Mouse (Mus musculus) C2C12 (cell line): ENCODE measurements around the gene Dlgap1. TPM values are rescaled to one million over a fixed set of nuclear protein-coding genes. Genes with fewer than 3 reads are reported as not detected.

Source experiments
- H3K27me3 ChIP-seq: one replicate; pipeline ENCODE4 v1.6.1; 2011; ENCODE audit not compliant: control insufficient read depth, insufficient read depth, insufficient read length
- H3K36me3 ChIP-seq: one replicate; pipeline ENCODE4 v1.6.1; 2011; ENCODE audit not compliant: control insufficient read depth, insufficient read depth
- H3K4me3 ChIP-seq: one replicate; pipeline ENCODE4 v1.5.1; 2011; ENCODE audit warnings: mild to moderate bottlenecking, control low read depth; ENCODE audit not compliant: poor library complexity, insufficient read depth, severe bottlenecking
- H3K79me2 ChIP-seq: one replicate; pipeline ENCODE4 v1.6.1; 2011; ENCODE audit not compliant: control insufficient read depth, insufficient read depth
- H3K79me3 ChIP-seq: one replicate; pipeline ENCODE4 v1.6.1; 2011; ENCODE audit warnings: low read depth, control low read depth
- H3ac ChIP-seq: one replicate; pipeline ENCODE3; 2011; ENCODE audit warnings: low read depth; ENCODE audit not compliant: control insufficient read depth, insufficient read length
- CEBPB ChIP-seq: IDR thresholded peaks from one replicate; pipeline ENCODE4 v1.6.1; 2011; ENCODE audit warnings: low read depth, mild to moderate bottlenecking, control low read depth, moderate library complexity
- CTCF ChIP-seq: IDR thresholded peaks from one replicate; pipeline ENCODE4 v1.5.1; 2011; ENCODE audit not compliant: control insufficient read depth, insufficient read depth, insufficient read length
- FOSL1 ChIP-seq: IDR thresholded peaks from one replicate; pipeline ENCODE4 v1.8.0; 2011; ENCODE audit warnings: mild to moderate bottlenecking, low read length; ENCODE audit not compliant: poor library complexity, insufficient read depth, severe bottlenecking
- MAX ChIP-seq: IDR thresholded peaks from one replicate; pipeline ENCODE4 v1.6.1; 2011; ENCODE audit warnings: mild to moderate bottlenecking, control low read depth
- MYOD1 ChIP-seq: IDR thresholded peaks from one replicate; pipeline ENCODE4 v1.6.1; 2011; ENCODE audit warnings: low read depth; ENCODE audit not compliant: control insufficient read depth, insufficient read length
- MYOG ChIP-seq: IDR thresholded peaks from one replicate; pipeline ENCODE4 v1.6.1; 2011; ENCODE audit not compliant: control insufficient read depth, insufficient read length; ENCODE audit errors: extremely low read depth
- USF1 ChIP-seq: IDR thresholded peaks from one replicate; pipeline ENCODE4 v1.6.1; 2011; ENCODE audit warnings: low read depth, mild to moderate bottlenecking, control low read depth, moderate library complexity
- polyA plus RNA-seq: library from polyadenylated mRNA; unstranded; fragments of >200 nt; fragmentation: generic; extraction: Trizol; gene quantifications from one replicate; pipeline ENCODE4 v1.2.1, GENCODE M21; 2012; ENCODE audit warnings: missing spikeins

Dlgap1 gene
- polyA plus RNA-seq, 1 experiment = 0.22 TPM

DNA sequence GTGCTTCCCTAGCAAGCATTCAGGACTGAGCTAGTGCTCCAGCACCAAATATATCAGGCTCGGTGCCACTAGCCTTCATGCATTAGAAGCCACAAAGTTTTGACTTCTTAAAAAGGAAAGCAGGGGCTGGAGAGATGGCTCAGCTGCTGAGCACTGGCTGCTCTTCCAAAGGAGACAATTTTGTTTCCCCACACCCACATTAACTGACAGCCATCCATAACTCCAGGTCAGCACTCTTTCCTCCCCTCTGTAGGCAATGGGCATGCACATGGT lies 828.8 kb downstream of the Dlgap1 start:
- H3K79me2 ChIP-seq = no peaks in the 10 kb centered on the region
- no peak overlapping the region for H3ac ChIP-seq
- no peaks in the 10 kb centered on the region for H3K79me3 ChIP-seq
- H3K36me3 ChIP-seq = no peaks in the 10 kb centered on the region
- no peak overlapping the region for H3K4me3 ChIP-seq
- TF ChIP-seq FOSL1 (no peak), MYOG (no peak), MYOD1 (no peak), CTCF (no peak), CEBPB (no peak), USF1 (no peak), MAX (no peak)
- H3K27me3 ChIP-seq = no peaks in the 10 kb centered on the region

- no peaks in the 10 kb centered on the region for H3K27me3 ChIP-seq
- H3K79me2 ChIP-seq = no peaks in the 10 kb centered on the region
- H3K4me3 ChIP-seq = no peak overlapping the region
- no peaks in the 10 kb centered on the region for H3K36me3 ChIP-seq
- H3ac ChIP-seq = no peak overlapping the region
- TF ChIP-seq CEBPB = no peak
- TF ChIP-seq MYOG = no peak
- TF ChIP-seq FOSL1 = no peak
- no peak for TF ChIP-seq CTCF
- H3K79me3 ChIP-seq = no peaks in the 10 kb centered on the region
These were observed 830.4 kb downstream of the Dlgap1 start for GRCm38 (mm10) chr17:70799266-70799665.

DNA sequence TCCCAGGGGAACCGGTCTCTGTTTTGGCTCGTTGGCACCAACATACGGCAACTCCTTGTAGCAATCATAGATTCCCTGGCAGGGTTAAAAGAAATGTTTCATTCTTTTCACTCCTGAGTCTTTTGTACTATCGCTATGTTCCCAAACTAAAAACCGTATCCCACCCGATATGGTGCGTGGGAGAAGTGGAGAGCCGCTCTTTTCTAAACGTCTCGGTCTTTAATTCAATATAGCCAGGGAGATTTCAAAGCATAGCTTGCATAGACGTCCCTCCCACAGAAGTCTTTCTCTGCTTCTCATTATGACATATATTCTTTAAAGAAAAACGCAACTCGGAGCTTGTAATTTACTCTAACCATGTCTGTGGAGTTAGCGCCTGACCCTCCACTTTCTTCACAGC lies 833.1 kb downstream of the Dlgap1 start:
- H3K36me3 ChIP-seq = no peaks in the 10 kb centered on the region

DNA sequence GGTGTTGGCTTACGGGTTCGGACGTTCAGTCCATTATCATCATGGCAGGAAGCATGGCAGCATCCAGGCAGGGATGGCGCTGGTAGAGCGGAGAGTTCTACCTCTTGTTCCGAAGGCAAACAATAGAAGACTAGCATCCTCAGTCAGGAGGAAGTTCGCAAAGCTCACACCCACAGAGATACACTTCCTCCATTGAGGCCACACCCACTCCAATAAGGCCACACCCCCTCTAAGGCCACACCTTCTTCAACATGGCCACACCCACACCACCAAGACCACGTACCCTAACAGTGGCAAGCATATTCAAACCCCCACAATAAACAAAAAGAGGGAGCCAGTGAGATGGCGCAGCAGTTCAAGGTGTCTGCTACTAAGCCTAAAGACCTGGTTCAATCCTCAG lies 837.0 kb downstream of the Dlgap1 start:
- TF ChIP-seq FOSL1 = no peak
- TF ChIP-seq MYOD1 = no peak
- TF ChIP-seq MAX = no peak
- TF ChIP-seq USF1 = no peak
- TF ChIP-seq MYOG = no peak
- no peak for TF ChIP-seq CEBPB
- no peak for TF ChIP-seq CTCF
- H3K4me3 ChIP-seq = no peak overlapping the region
- H3K27me3 ChIP-seq = no peaks in the 10 kb centered on the region
- H3K79me3 ChIP-seq = no peaks in the 10 kb centered on the region
- no peak overlapping the region for H3ac ChIP-seq
- H3K79me2 ChIP-seq = no peaks in the 10 kb centered on the region
- no peaks in the 10 kb centered on the region for H3K36me3 ChIP-seq

More for the DNA sequence above, 833.1 kb downstream of the Dlgap1 start:
- TF ChIP-seq CEBPB (no peak), FOSL1 (no peak)
- Histone ChIP-seq H3K27me3 (no peaks in the 10 kb centered on the region), H3K4me3 (no peak overlapping the region), H3ac (no peak overlapping the region), H3K79me3 (no peaks in the 10 kb centered on the region), H3K79me2 (no peaks in the 10 kb centered on the region)

DNA sequence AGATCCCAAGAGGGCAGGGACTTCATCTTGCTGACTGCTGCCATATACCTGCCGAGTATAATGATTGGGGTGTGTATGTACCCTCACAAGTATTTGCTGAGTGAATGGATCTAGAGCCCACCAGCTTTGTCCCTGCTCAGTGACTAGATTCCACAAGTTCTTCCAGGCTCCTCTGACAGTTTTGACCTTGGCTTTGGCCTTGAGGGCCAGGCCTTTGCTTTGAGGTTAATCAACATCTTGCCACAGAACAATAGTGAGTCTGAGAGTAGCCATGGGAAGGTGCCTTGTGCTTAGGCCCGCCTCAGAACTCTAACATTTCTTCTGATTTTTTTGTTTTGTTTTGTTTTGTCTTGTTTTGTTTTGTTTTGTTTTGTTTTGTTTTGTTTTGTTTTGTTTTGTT lies 837.7 kb downstream of the Dlgap1 start:
- H3K79me2 ChIP-seq = no peaks in the 10 kb centered on the region
- no peak overlapping the region for H3ac ChIP-seq
- no peaks in the 10 kb centered on the region for H3K27me3 ChIP-seq
- no peaks in the 10 kb centered on the region for H3K36me3 ChIP-seq
- no peak overlapping the region for H3K4me3 ChIP-seq
- TF ChIP-seq CEBPB (no peak), FOSL1 (no peak), USF1 (no peak), MAX (no peak), MYOD1 (no peak), CTCF (no peak)
- H3K79me3 ChIP-seq = no peaks in the 10 kb centered on the region

GRCm38 (mm10) chr17:70807885-70808284 lies 839.0 kb downstream of the Dlgap1 start:
- H3K79me2 ChIP-seq = no peaks in the 10 kb centered on the region
- TF ChIP-seq MYOD1 (no peak), MAX (no peak), CEBPB (no peak), MYOG (no peak), USF1 (no peak), CTCF (no peak), FOSL1 (no peak)
- no peaks in the 10 kb centered on the region for H3K79me3 ChIP-seq
- H3ac ChIP-seq = no peak overlapping the region
- no peaks in the 10 kb centered on the region for H3K27me3 ChIP-seq
- H3K36me3 ChIP-seq = no peaks in the 10 kb centered on the region
- no peak overlapping the region for H3K4me3 ChIP-seq
